Mouse (Mus musculus) G1E (cell line): ENCODE data around the gene Atxn2. TPM values are rescaled to one million over a fixed set of nuclear protein-coding genes. Genes with fewer than 3 reads are reported as not detected.

ENCODE experiments used
- ATAC-seq: 2 replicates; pipeline ENCODE4 v1.8.0; 2016; ENCODE audit warnings: mild to moderate bottlenecking; ENCODE audit not compliant: insufficient number of reproducible peaks, poor library complexity, low FRiP score, severe bottlenecking; ENCODE audit errors: extremely low read depth
- DNase-seq: peaks from one replicate; pipeline ENCODE4 v3.0.0; 2012; ENCODE audit warnings: low spot score
- H3K27me3 ChIP-seq: 2 replicates; pipeline ENCODE4 v1.6.1; 2012; ENCODE audit warnings: mild to moderate bottlenecking, low read length, inconsistent platforms; ENCODE audit not compliant: insufficient read depth
- H3K36me3 ChIP-seq: replicated peaks from 2 replicates; pipeline ENCODE3; 2012; ENCODE audit warnings: mild to moderate bottlenecking, inconsistent platforms
- H3K4me1 ChIP-seq: 2 replicates; pipeline ENCODE4 v1.6.1; 2012; ENCODE audit warnings: low read depth, low read length, inconsistent platforms, mixed read lengths; ENCODE audit not compliant: insufficient read depth
- H3K4me3 ChIP-seq: 2 replicates; pipeline ENCODE4 v1.5.1; 2012; ENCODE audit warnings: low read depth, mild to moderate bottlenecking, inconsistent platforms, low read length, moderate library complexity, mixed read lengths
- H3K9me3 ChIP-seq: replicated peaks from 2 replicates; pipeline ENCODE4 v1.6.1; 2012; ENCODE audit warnings: inconsistent platforms
- CTCF ChIP-seq: IDR thresholded peaks from 2 replicates; pipeline ENCODE4 v1.5.1; 2012; ENCODE audit warnings: low read depth, low read length, inconsistent platforms, mixed read lengths
- GATA1 ChIP-seq: IDR thresholded peaks from 2 replicates; pipeline ENCODE4 v1.6.1; 2012; ENCODE audit warnings: borderline replicate concordance, low read length, inconsistent platforms, mixed read lengths
- GATA2 ChIP-seq: IDR thresholded peaks from 2 replicates; pipeline ENCODE4 v1.6.1; 2012; ENCODE audit warnings: low read depth, low read length, inconsistent platforms, borderline replicate concordance
- POLR2AphosphoS5 ChIP-seq: IDR thresholded peaks from 2 replicates; pipeline ENCODE4 v1.6.1; 2012; ENCODE audit warnings: low read depth, low read length, inconsistent platforms; ENCODE audit not compliant: insufficient replicate concordance
- TAL1 ChIP-seq: conservative IDR thresholded peaks from 2 replicates; pipeline ENCODE4 v1.6.1; 2012; ENCODE audit warnings: low read depth, low read length, inconsistent platforms, mixed read lengths
- polyA plus RNA-seq: library from polyadenylated mRNA; stranded (reverse); fragments of >175 nt; gene quantifications from 2 replicates; pipeline ENCODE4 v1.2.3, GENCODE M21; 2012
- total RNA-seq, 2 experiments: library from RNA; stranded (forward) in 1 of 2; stranded (reverse) in 1 of 2; fragments of 200-1000 nt in 1 of 2; fragments of >200 nt in 1 of 2; fragmentation: Nextera tagmentation in 1 of 2; gene quantifications; 2 replicates each; pipeline ENCODE4 v1.2.3; 2014 to 2017

Atxn2 gene
- total and polyA plus RNA-seq, 3 experiments = 38.0 to 151 (median 57.5) TPM

GRCm38 (mm10) chr5:121816611-121817010, 105.5 kb downstream of the Atxn2 start:
- Histone ChIP-seq H3K4me3 (no peak overlapping the region), H3K36me3 (peaks cover 98% of the 10 kb centered on the region), H3K4me1 (peaks cover 15% of the 10 kb centered on the region), H3K9me3 (no peaks in the 10 kb centered on the region), H3K27me3 (no peaks in the 10 kb centered on the region)
- DNase-seq = no peak
- no peak for ATAC-seq
- TF ChIP-seq TAL1 = no peak
- TF ChIP-seq POLR2AphosphoS5 = no peak
- TF ChIP-seq CTCF = no peak
- TF ChIP-seq GATA1 = no peak
- TF ChIP-seq GATA2 = no peak

- H3K36me3 ChIP-seq = peaks cover 97% of the 10 kb centered on the region
- H3K27me3 ChIP-seq = no peaks in the 10 kb centered on the region
- no peak for TF ChIP-seq POLR2AphosphoS5
- TF ChIP-seq TAL1 = no peak
- no peak for TF ChIP-seq CTCF
- TF ChIP-seq GATA1 = no peak
- TF ChIP-seq GATA2 = no peak
- no peaks in the 10 kb centered on the region for H3K9me3 ChIP-seq
- H3K4me3 ChIP-seq = no peak overlapping the region
- H3K4me1 ChIP-seq = peaks cover 13% of the 10 kb centered on the region
- no peak for DNase-seq
- ATAC-seq = no peak
Measured at GRCm38 (mm10) chr5:121817551-121817950, 106.4 kb downstream of the Atxn2 start.

GRCm38 (mm10) chr5:121818401-121818800, 107.3 kb downstream of the Atxn2 start:
- ATAC-seq (no peak), DNase-seq (no peak)
- peaks cover 97% of the 10 kb centered on the region for H3K36me3 ChIP-seq
- no peaks in the 10 kb centered on the region for H3K9me3 ChIP-seq
- H3K4me1 ChIP-seq = peaks cover 20% of the 10 kb centered on the region
- no peaks in the 10 kb centered on the region for H3K27me3 ChIP-seq
- no peak for TF ChIP-seq TAL1
- no peak for TF ChIP-seq POLR2AphosphoS5
- no peak for TF ChIP-seq GATA2
- TF ChIP-seq CTCF = no peak
- no peak for TF ChIP-seq GATA1
- H3K4me3 ChIP-seq = no peak overlapping the region

GRCm38 (mm10) chr5:121818862-121819261, 107.7 kb downstream of the Atxn2 start:
- no peak for TF ChIP-seq GATA1
- TF ChIP-seq CTCF = no peak
- TF ChIP-seq TAL1 = no peak

GRCm38 (mm10) chr5:121819559-121819958, 108.4 kb downstream of the Atxn2 start:
- no peak for TF ChIP-seq GATA2
- no peak for TF ChIP-seq CTCF
- no peak for TF ChIP-seq POLR2AphosphoS5
- TF ChIP-seq TAL1 = no peak
- Histone ChIP-seq H3K27me3 (no peaks in the 10 kb centered on the region), H3K36me3 (peaks cover 98% of the 10 kb centered on the region), H3K4me3 (no peak overlapping the region), H3K4me1 (peaks cover 32% of the 10 kb centered on the region), H3K9me3 (no peaks in the 10 kb centered on the region)
- DNase-seq = no peak
- ATAC-seq = no peak

More at GRCm38 (mm10) chr5:121818862-121819261, 107.7 kb downstream of the Atxn2 start:
- Histone ChIP-seq H3K27me3 (no peaks in the 10 kb centered on the region), H3K4me1 (peaks cover 25% of the 10 kb centered on the region), H3K9me3 (no peaks in the 10 kb centered on the region), H3K36me3 (peaks cover 97% of the 10 kb centered on the region), H3K4me3 (no peak overlapping the region)
- DNase-seq (no peak), ATAC-seq (no peak)

GRCm38 (mm10) chr5:121820161-121820560, 109.0 kb downstream of the Atxn2 start:
- H3K4me1 ChIP-seq = peaks cover 36% of the 10 kb centered on the region
- peaks cover 100% of the 10 kb centered on the region for H3K36me3 ChIP-seq

GRCm38 (mm10) chr5:121820657-121821056, 109.5 kb downstream of the Atxn2 start:
- Histone ChIP-seq H3K4me1 (peaks cover 41% of the 10 kb centered on the region), H3K36me3 (peaks cover 100% of the 10 kb centered on the region), H3K27me3 (no peaks in the 10 kb centered on the region), H3K9me3 (no peaks in the 10 kb centered on the region), H3K4me3 (no peak overlapping the region)
- DNase-seq (no peak), ATAC-seq (no peak)
- TF ChIP-seq GATA2 = no peak
- TF ChIP-seq GATA1 = no peak
- no peak for TF ChIP-seq POLR2AphosphoS5
- TF ChIP-seq CTCF = no peak
- TF ChIP-seq TAL1 = no peak

More at GRCm38 (mm10) chr5:121820161-121820560, 109.0 kb downstream of the Atxn2 start:
- no peak for DNase-seq
- no peak for ATAC-seq
- Histone ChIP-seq H3K9me3 (no peaks in the 10 kb centered on the region), H3K4me3 (no peak overlapping the region), H3K27me3 (no peaks in the 10 kb centered on the region)
- TF ChIP-seq POLR2AphosphoS5 (no peak), TAL1 (no peak), CTCF (no peak), GATA1 (no peak), GATA2 (no peak)
